Mouse (Mus musculus) liver, postnatal 0 days (tissue): ENCODE measurements around the gene Chrm4. TPM values are rescaled to one million over a fixed set of nuclear protein-coding genes. Genes with fewer than 3 reads are reported as not detected.

Experiments
- ATAC-seq: fragments of 200-750 bp; cut with Nextera tagmentation; 2 replicates; pipeline ENCODE4 v1.8.0; 2017; ENCODE audit warnings: mild to moderate bottlenecking, moderate library complexity
- DNase-seq: peaks from one replicate; pipeline ENCODE4 v3.0.0-alpha.2; 2016
- H3K27ac ChIP-seq: fragments of 300-500 bp; sonication (generic); 2 replicates; pipeline ENCODE4 v1.5.1; 2014; ENCODE audit warnings: antibody characterized with exemption, moderate library complexity, mild to moderate bottlenecking, low read depth
- H3K27me3 ChIP-seq: fragments of 300-500 bp; sonication (generic); 2 replicates; pipeline ENCODE4 v1.6.1; 2014; ENCODE audit warnings: low read length, control low read depth, mixed read lengths; ENCODE audit not compliant: insufficient read depth
- H3K36me3 ChIP-seq: fragments of 300-500 bp; sonication (generic); replicated peaks from 2 replicates; pipeline ENCODE4 v1.6.1; 2014; ENCODE audit warnings: mild to moderate bottlenecking, control low read depth, low read length, moderate library complexity, mixed read lengths; ENCODE audit not compliant: insufficient read depth
- H3K4me1 ChIP-seq: fragments of 300-500 bp; sonication (generic); 2 replicates; pipeline ENCODE4 v1.6.1; 2014; ENCODE audit warnings: antibody characterized with exemption, mild to moderate bottlenecking, control low read depth; ENCODE audit not compliant: insufficient read depth
- H3K4me2 ChIP-seq: fragments of 300-500 bp; sonication (generic); 2 replicates; pipeline ENCODE4 v1.6.1; 2014; ENCODE audit warnings: low read depth, mild to moderate bottlenecking, low read length, moderate library complexity, mixed read lengths
- H3K4me3 ChIP-seq: fragments of 300-500 bp; sonication (generic); 2 replicates; pipeline ENCODE4 v1.5.1; 2014; ENCODE audit warnings: low read depth, low read length
- H3K9ac ChIP-seq: fragments of 300-500 bp; sonication (generic); replicated peaks from 2 replicates; pipeline ENCODE4 v1.6.1; 2014; ENCODE audit warnings: mild to moderate bottlenecking, moderate library complexity
- H3K9me3 ChIP-seq: fragments of 300-500 bp; sonication (generic); 2 replicates; pipeline ENCODE4 v1.6.1; 2016; ENCODE audit warnings: mild to moderate bottlenecking, control low read depth, low read length, mixed read lengths
- CTCF ChIP-seq: sonication (generic); IDR thresholded peaks from 2 replicates; pipeline ENCODE4 v1.5.1; 2016; ENCODE audit warnings: antibody characterized with exemption, low read depth
- EP300 ChIP-seq: IDR thresholded peaks from 2 replicates; pipeline ENCODE4 v1.6.1; 2016; ENCODE audit warnings: antibody characterized with exemption, low read depth, mild to moderate bottlenecking
- WGBS: fragments of 180-500 bp; shearing (Covaris S2); extraction: QIAGEN DNeasy Blood & Tissue Kit; methylation state at CpG from one replicate; pipeline ENCODE4 v1.1.7; 2014; ENCODE audit not compliant: insufficient replicate concordance; 5-methylcytosine and 5-hydroxymethylcytosine counted together
- polyA plus RNA-seq: library from polyadenylated mRNA; unstranded; fragments of >200 nt; fragmentation: Nextera tagmentation; extraction: Ambion mirVana; gene quantifications from 2 replicates; pipeline ENCODE4 v1.2.1, GENCODE M21; 2015

Gene Chrm4
- polyA plus RNA-seq, 1 experiment from 2014 or later = not detected

- Histone ChIP-seq H3K27me3 (peaks cover 23% of the 10 kb centered on the region), H3K36me3 (peaks cover 31% of the 10 kb centered on the region), H3K9ac (peak overlapping the region; percentile 12), H3K4me1 (peaks cover 22% of the 10 kb centered on the region), H3K4me3 (peak overlapping the region; percentile 30; the same call in 1 of the 2 replicates), H3K9me3 (no peaks in the 10 kb centered on the region), H3K27ac (no peak overlapping the region), H3K4me2 (peak overlapping the region; percentile 65)
- 8% methylated on average over 46 of the region's 50 CpGs for WGBS
- ATAC-seq (peak; percentile 18; the same call in 1 of the 2 replicates), DNase-seq (no peak)
- TF ChIP-seq CTCF (no peak), EP300 (no peak)
Observed at GRCm38 (mm10) chr2:91931328-91932159, 4.5 kb downstream of the Chrm4 start.

- Histone ChIP-seq H3K27me3 (peaks cover 23% of the 10 kb centered on the region), H3K36me3 (peaks cover 38% of the 10 kb centered on the region), H3K4me3 (peak within 1 kb of the TSS; percentile 30), H3K9ac (peak within 1 kb of the TSS; percentile 12), H3K27ac (no peak within 1 kb of the TSS), H3K9me3 (no peaks in the 10 kb centered on the region), H3K4me1 (peaks cover 22% of the 10 kb centered on the region), H3K4me2 (peak within 1 kb of the TSS; percentile 65)
- DNase-seq (no peak), ATAC-seq (no peak)
- TF ChIP-seq EP300 (no peak), CTCF (no peak)
- 10% methylated on average over 16 of the region's 16 CpGs for WGBS
Observed at GRCm38 (mm10) chr2:91932160-91932711, 5.2 kb downstream of the Chrm4 start, which contains the start of gene Mdk. Gene Mdk, minus strand, starts transcription at chr2:91932297.

GRCm38 (mm10) chr2:91932737-91933350, 5.8 kb downstream of the Chrm4 start:
- Histone ChIP-seq H3K27me3 (peaks cover 23% of the 10 kb centered on the region), H3K4me1 (peaks cover 22% of the 10 kb centered on the region), H3K27ac (no peak overlapping the region), H3K4me2 (peak overlapping the region; percentile 65), H3K9me3 (no peaks in the 10 kb centered on the region), H3K36me3 (peaks cover 44% of the 10 kb centered on the region), H3K4me3 (peak overlapping the region; percentile 13; the same call in 1 of the 2 replicates), H3K9ac (0 out of 2 replicates have a peak overlapping the region, but pooled peaks have one; percentile 11)
- ATAC-seq (no peak), DNase-seq (no peak)
- TF ChIP-seq CTCF = no peak
- no peak for TF ChIP-seq EP300
- WGBS = 26% methylated on average over 6 of the region's 6 CpGs

- peaks cover 19% of the 10 kb centered on the region for H3K27me3 ChIP-seq
- peaks cover 50% of the 10 kb centered on the region for H3K36me3 ChIP-seq
- no peak overlapping the region for H3K4me3 ChIP-seq
- H3K4me2 ChIP-seq = no peak overlapping the region
- no peaks in the 10 kb centered on the region for H3K9me3 ChIP-seq
- ATAC-seq (no peak), DNase-seq (no peak)
- no peak for TF ChIP-seq EP300
- TF ChIP-seq CTCF = no peak
- H3K4me1 ChIP-seq = peaks cover 22% of the 10 kb centered on the region
- WGBS = 75% methylated on average over 9 of the region's 9 CpGs
- H3K27ac ChIP-seq = no peak overlapping the region
- no peak overlapping the region for H3K9ac ChIP-seq
Observed at GRCm38 (mm10) chr2:91933471-91933870, 6.4 kb downstream of the Chrm4 start.

DNA sequence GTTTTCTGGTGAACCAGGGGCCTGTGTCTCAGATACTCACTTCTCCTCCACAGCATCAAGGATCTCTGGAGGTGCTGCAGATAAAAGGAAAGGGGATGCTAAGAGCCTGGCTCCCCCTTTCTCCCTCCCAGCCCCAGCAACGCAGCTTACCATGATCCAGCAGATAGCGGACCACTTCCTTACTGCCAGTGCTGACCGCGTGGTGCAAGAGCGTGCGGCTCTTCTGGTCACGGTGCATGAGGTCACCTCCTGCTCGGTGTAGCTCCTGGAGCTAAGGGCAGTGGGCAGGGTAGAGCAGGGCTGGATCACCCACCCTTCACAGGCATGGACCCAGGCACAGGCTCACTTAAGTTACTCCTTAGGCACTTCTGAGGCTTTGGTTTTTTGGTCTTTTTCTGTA, 7.0 kb downstream of the Chrm4 start:
- H3K27ac ChIP-seq = no peak overlapping the region
- H3K9me3 ChIP-seq = no peaks in the 10 kb centered on the region
- H3K9ac ChIP-seq = no peak overlapping the region
- peaks cover 22% of the 10 kb centered on the region for H3K4me1 ChIP-seq
- peaks cover 14% of the 10 kb centered on the region for H3K27me3 ChIP-seq
- 49% methylated on average over 8 of the region's 8 CpGs for WGBS
- peaks cover 56% of the 10 kb centered on the region for H3K36me3 ChIP-seq
- no peak overlapping the region for H3K4me3 ChIP-seq
- TF ChIP-seq CTCF = no peak
- no peak for TF ChIP-seq EP300
- H3K4me2 ChIP-seq = no peak overlapping the region
- DNase-seq = no peak
- no peak for ATAC-seq
